Mouse (Mus musculus): Measurements from ENCODE around the gene Phldb1.

The Phldb1 gene

GRCm38 (mm10) chr9:44726431-44727146 lies 8.4 kb downstream of the Phldb1 start:
- no peak for DNase-seq (ENCODE audit: low spot score)

GRCm38 (mm10) chr9:44724665-44725064 lies 10.3 kb downstream of the Phldb1 start:
- no peak for DNase-seq (ENCODE audit: low spot score)

- no peak for DNase-seq (ENCODE audit: low spot score)
Measured at GRCm38 (mm10) chr9:44724223-44724622, 10.8 kb downstream of the Phldb1 start.

- DNase-seq (ENCODE audit: low spot score), result no peak
Measured at GRCm38 (mm10) chr9:44723521-44724041, 11.4 kb downstream of the Phldb1 start.

GRCm38 (mm10) chr9:44723008-44723407 lies 12.0 kb downstream of the Phldb1 start:
- DNase-seq (ENCODE audit: low spot score), result no peak

- no peak for DNase-seq (ENCODE audit: low spot score)
Measured at GRCm38 (mm10) chr9:44722575-44722974, 12.4 kb downstream of the Phldb1 start.

GRCm38 (mm10) chr9:44721877-44722186 lies 13.2 kb downstream of the Phldb1 start:
- DNase-seq (ENCODE audit: low spot score), result no peak

- DNase-seq (ENCODE audit: low spot score), result peak; percentile 89
Measured at GRCm38 (mm10) chr9:44721154-44721876, 13.7 kb downstream of the Phldb1 start.

- no peak for DNase-seq (ENCODE audit: low spot score)
Measured at GRCm38 (mm10) chr9:44720358-44721153, 14.4 kb downstream of the Phldb1 start.

- DNase-seq (ENCODE audit: low spot score), result no peak
Measured at GRCm38 (mm10) chr9:44719632-44720357, 15.2 kb downstream of the Phldb1 start.

- DNase-seq (ENCODE audit: low spot score), result no peak
Measured at GRCm38 (mm10) chr9:44718937-44719631, 15.9 kb downstream of the Phldb1 start.

GRCm38 (mm10) chr9:44717822-44718242 lies 17.2 kb downstream of the Phldb1 start:
- DNase-seq (ENCODE audit: low spot score), result no peak

GRCm38 (mm10) chr9:44716997-44717821 lies 17.8 kb downstream of the Phldb1 start:
- no peak for DNase-seq (ENCODE audit: low spot score)

- no peak for DNase-seq (ENCODE audit: low spot score)
Measured at GRCm38 (mm10) chr9:44715705-44716362, 19.2 kb downstream of the Phldb1 start.

- no peak for DNase-seq (ENCODE audit: low spot score)
Measured at GRCm38 (mm10) chr9:44715109-44715508, 19.9 kb downstream of the Phldb1 start.

- no peak for DNase-seq (ENCODE audit: low spot score)
Measured at GRCm38 (mm10) chr9:44713574-44713973, 21.4 kb downstream of the Phldb1 start.

GRCm38 (mm10) chr9:44713080-44713479 lies 21.9 kb downstream of the Phldb1 start:
- DNase-seq (ENCODE audit: low spot score), result no peak

- no peak for DNase-seq (ENCODE audit: low spot score)
Measured at GRCm38 (mm10) chr9:44711602-44712001, 23.4 kb downstream of the Phldb1 start.

- DNase-seq (ENCODE audit: low spot score), result no peak
Measured at GRCm38 (mm10) chr9:44710213-44710612, 24.8 kb downstream of the Phldb1 start.

- DNase-seq (ENCODE audit: low spot score), result peak; percentile 68
Measured at GRCm38 (mm10) chr9:44709600-44709999, 25.4 kb downstream of the Phldb1 start.
